In the genomic region with DNA sequence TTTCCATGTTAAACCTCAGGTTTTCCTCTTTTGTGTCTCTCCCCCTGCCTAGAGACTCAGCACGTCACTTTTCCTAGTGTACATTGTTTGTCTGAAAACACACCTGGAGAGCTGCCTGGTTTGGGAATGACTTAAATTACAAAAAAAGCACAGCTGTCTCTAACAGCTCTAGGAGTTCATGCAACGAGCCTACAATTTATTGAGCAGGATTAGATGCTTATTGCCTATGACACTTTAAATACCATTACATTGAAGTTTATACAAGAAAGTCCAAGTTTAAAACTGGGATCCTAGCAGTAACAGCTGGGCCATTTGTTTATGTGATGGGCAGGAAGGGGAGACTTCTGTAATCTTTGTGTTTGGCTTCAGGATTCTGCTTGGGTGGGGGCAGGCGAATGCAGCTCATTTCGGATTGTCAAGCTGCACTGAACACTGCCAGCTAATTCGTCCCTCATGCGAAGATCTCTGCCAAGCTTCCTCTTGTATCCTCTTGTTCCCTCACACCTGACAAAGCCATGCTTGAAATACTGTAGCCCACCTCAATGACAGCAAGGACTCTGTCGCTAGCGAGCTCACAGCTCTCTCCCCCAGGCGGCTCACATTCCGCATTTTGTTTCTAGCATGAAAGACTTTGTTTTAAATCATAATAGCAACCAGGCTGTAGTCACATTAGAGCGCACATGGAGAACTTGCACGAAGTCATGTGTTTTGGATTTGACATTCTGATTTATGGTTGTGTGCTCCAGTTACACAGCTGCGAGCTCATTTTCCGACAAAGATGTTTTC, we compare ENCODE assay signal across 10 mouse cellular contexts.
A peak's percentile ranks its signal among the peaks of the same experiment; 100 is the strongest.
DNase-seq lines count a peak whose midpoint lies in the region; ATAC-seq and TF ChIP-seq lines count a peak whose summit lies in the region.
"Had no signal": no experiment of that assay in that cellular context is flagged by ENCODE, and none has a peak within 500 bp of the region (broad histone marks: within the 10 kb centered on the region; RNA-seq: fewer than 3 reads in every experiment).

No protein-coding gene starts in this region.

- no peaks in the 10 kb centered on the region for H3K4me1 ChIP-seq in forebrain, postnatal 0 days (ENCODE audit: insufficient read depth)
- H3K4me1 ChIP-seq in forebrain, embryonic 11.5 days (replicated peaks; ENCODE audit: control insufficient read depth, insufficient read depth, low read length) = no peaks in the 10 kb centered on the region
- H3K4me1 ChIP-seq in lung, embryonic 15.5 days = peaks cover 38% of the 10 kb centered on the region
- peaks cover 18% of the 10 kb centered on the region for H3K4me1 ChIP-seq in limb, embryonic 14.5 days (ENCODE audit: control insufficient read depth, insufficient read depth, low read length)

- 0 out of 2 replicates have a peak, but pooled peaks have one; percentile 18 for ATAC-seq in forebrain, postnatal 0 days
- no peak for ATAC-seq in forebrain, embryonic 11.5 days (replicated peaks; ENCODE audit: low FRiP score)
- ATAC-seq in lung, embryonic 15.5 days (ENCODE audit: borderline replicate concordance, extremely low read depth, low FRiP score, low TSS enrichment) = peak; percentile 59; the same call in 1 of the 2 replicates
- ATAC-seq in limb, embryonic 14.5 days (ENCODE audit: low FRiP score, low read depth) = peak; percentile 73

- intact Hi-C loops in heart, postnatal 10 days (cut with DNase I) = no loop called here

- H3K9ac ChIP-seq in forebrain, postnatal 0 days = no peak overlapping the region
- no peak overlapping the region for H3K9ac ChIP-seq in forebrain, embryonic 11.5 days (ENCODE audit: low read length)
- H3K9ac ChIP-seq in lung, embryonic 15.5 days = no peak overlapping the region
- no peak overlapping the region for H3K9ac ChIP-seq in limb, embryonic 14.5 days (ENCODE audit: low read depth, low read length, severe bottlenecking)
- H3K9ac ChIP-seq: liver, embryonic 14.5 days had no signal

- H3K27ac ChIP-seq in forebrain, postnatal 0 days (ENCODE audit: low read depth, low read length) = no peak overlapping the region
- no peak overlapping the region for H3K27ac ChIP-seq in forebrain, embryonic 11.5 days (ENCODE audit: low read depth, low read length)
- peak overlapping the region; percentile 69 for H3K27ac ChIP-seq in lung, embryonic 15.5 days
- H3K27ac ChIP-seq in limb, embryonic 14.5 days (replicated peaks; ENCODE audit: low read depth, low read length) = no peak overlapping the region
- H3K27ac ChIP-seq: liver, embryonic 14.5 days had no signal

- no peak for TF ChIP-seq POLR2A in limb, embryonic 14.5 days (IDR thresholded peaks at IDR 0.05; ENCODE audit: borderline replicate concordance, extremely low read depth, insufficient read depth, insufficient read length)

- no peaks in the 10 kb centered on the region for H3K27me3 ChIP-seq in forebrain, postnatal 0 days (ENCODE audit: insufficient read depth, low read length)
- H3K27me3 ChIP-seq in forebrain, embryonic 11.5 days (ENCODE audit: control insufficient read depth, insufficient read depth, low read length) = no peaks in the 10 kb centered on the region
- no peaks in the 10 kb centered on the region for H3K27me3 ChIP-seq in lung, embryonic 15.5 days
- no peaks in the 10 kb centered on the region for H3K27me3 ChIP-seq in limb, embryonic 14.5 days (ENCODE audit: control insufficient read depth, insufficient read depth, low read length)

- H3K4me2 ChIP-seq in forebrain, postnatal 0 days (ENCODE audit: low read depth) = no peak overlapping the region
- H3K4me2 ChIP-seq in forebrain, embryonic 11.5 days (ENCODE audit: low read depth, low read length, severe bottlenecking) = no peak overlapping the region
- peak overlapping the region; percentile 35; the same call in 1 of the 2 replicates for H3K4me2 ChIP-seq in lung, embryonic 15.5 days
- H3K4me2 ChIP-seq in limb, embryonic 14.5 days (replicated peaks; ENCODE audit: low read depth, low read length, severe bottlenecking) = 0 out of 2 replicates have a peak overlapping the region, but pooled peaks have one; percentile 10

- WGBS in forebrain, postnatal 0 days = 58% methylated on average over 14 of the region's 14 CpGs
- 70% methylated on average over 14 of the region's 14 CpGs for WGBS in forebrain, embryonic 11.5 days
- 29% methylated on average over 14 of the region's 14 CpGs for WGBS in lung, embryonic 15.5 days
- 11% methylated on average over 14 of the region's 14 CpGs for WGBS in limb, embryonic 14.5 days

- no peak overlapping the region for H3K4me3 ChIP-seq in forebrain, postnatal 0 days (ENCODE audit: low read depth, low read length)
- H3K4me3 ChIP-seq in forebrain, embryonic 11.5 days (ENCODE audit: low read depth, low read length) = no peak overlapping the region
- H3K4me3 ChIP-seq in lung, embryonic 15.5 days = no peak overlapping the region
- H3K4me3 ChIP-seq in limb, embryonic 14.5 days (replicated peaks; ENCODE audit: low read length) = no peak overlapping the region

- TF ChIP-seq CTCF in forebrain, postnatal 0 days (IDR thresholded peaks at IDR 0.05; ENCODE audit: low read depth) = no peak

- H3K9me3 ChIP-seq in forebrain, postnatal 0 days (ENCODE audit: low read length) = no peaks in the 10 kb centered on the region
- no peaks in the 10 kb centered on the region for H3K9me3 ChIP-seq in forebrain, embryonic 11.5 days (ENCODE audit: control insufficient read depth, low read length)
- no peaks in the 10 kb centered on the region for H3K9me3 ChIP-seq in lung, embryonic 15.5 days
- no peaks in the 10 kb centered on the region for H3K9me3 ChIP-seq in limb, embryonic 14.5 days (ENCODE audit: control insufficient read depth, low read length)

- no peaks in the 10 kb centered on the region for H3K36me3 ChIP-seq in forebrain, postnatal 0 days (ENCODE audit: insufficient read depth)
- H3K36me3 ChIP-seq in forebrain, embryonic 11.5 days (ENCODE audit: control insufficient read depth, insufficient read depth, low read length) = no peaks in the 10 kb centered on the region
- H3K36me3 ChIP-seq in lung, embryonic 15.5 days = no peaks in the 10 kb centered on the region
- H3K36me3 ChIP-seq in limb, embryonic 14.5 days (ENCODE audit: control insufficient read depth, insufficient read depth, low read length) = no peaks in the 10 kb centered on the region

- peak; percentile 1 for DNase-seq in forebrain, postnatal 0 days
- no peak for DNase-seq in forebrain, embryonic 11.5 days (ENCODE audit: low spot score)
- DNase-seq in lung, postnatal 25 days (ENCODE audit: low spot score) = no peak
- DNase-seq in limb, embryonic 14.5 days (ENCODE audit: low spot score) = peak; percentile 66
- peak; percentile 9 to 13 for DNase-seq in urinary bladder, postnatal 36 days (ENCODE audit: low spot score in 2 of 2)
- no peak for DNase-seq in frontal cortex, postnatal 14 days (ENCODE audit: low spot score in 2 of 2)
- no peak for DNase-seq in heart, postnatal 10 days
- DNase-seq: spleen, adult 18-20 months had no signal

Comparison
In these comparisons a context has a peak if more than half of its experiments do, and no peak if none do; other contexts are left out.
1. DNase-seq: peak in forebrain, postnatal 0 days (single experiment), limb, embryonic 14.5 days (single experiment) and urinary bladder, postnatal 36 days (2 of 2); none in forebrain, embryonic 11.5 days (single experiment), lung, postnatal 25 days (single experiment), frontal cortex, postnatal 14 days (0 of 2) and heart, postnatal 10 days (0 of 2).
2. H3K4me2 ChIP-seq: peak in lung, embryonic 15.5 days (single experiment) and limb, embryonic 14.5 days (single experiment); none in forebrain, postnatal 0 days (single experiment) and forebrain, embryonic 11.5 days (single experiment).